8 mouse cellular contexts compared by ENCODE assay signal in genomic region chr6:48227431-48227830, GRCm38 (mm10).
DNase-seq lines count a peak whose midpoint lies in the region; ATAC-seq and TF ChIP-seq lines count a peak whose summit lies in the region.

No protein-coding gene starts in this region.

- no peak overlapping the region for H3K4me3 ChIP-seq in lung, adult 2 months (replicated peaks; ENCODE audit: extremely low read depth, low read depth, low read length)
- H3K4me3 ChIP-seq in forebrain, embryonic 12.5 days (replicated peaks) = no peak overlapping the region

- no peak for TF ChIP-seq POLR2A in lung, adult 2 months (IDR thresholded peaks at IDR 0.05; ENCODE audit: borderline replicate concordance, extremely low read depth, low read depth, low read length)

- no peaks in the 10 kb centered on the region for H3K27me3 ChIP-seq in forebrain, embryonic 12.5 days

- peak; percentile 61 to 63 for DNase-seq in cerebellum, postnatal 10 days
- DNase-seq in cerebellum, postnatal 36 days = no peak
- DNase-seq in lung, adult 18-20 months = peak; percentile 12 to 24
- DNase-seq in lung, adult 2 months = no peak
- peak; percentile 60 for DNase-seq in heart, postnatal 4 days
- peak; percentile 49 for DNase-seq in ovary, postnatal 36 days (ENCODE audit: low spot score)
- DNase-seq in embryo, embryonic 11 days = no peak

- no peaks in the 10 kb centered on the region for H3K36me3 ChIP-seq in forebrain, embryonic 12.5 days (replicated peaks)

- H3K27ac ChIP-seq in forebrain, embryonic 12.5 days = no peak overlapping the region

- no peak overlapping the region for H3K4me2 ChIP-seq in forebrain, embryonic 12.5 days

- no peak for TF ChIP-seq CTCF in lung, adult 2 months (IDR thresholded peaks at IDR 0.05; ENCODE audit: insufficient read depth, low read length)

- no peak for ATAC-seq in forebrain, embryonic 12.5 days (ENCODE audit: low FRiP score)

- no peak overlapping the region for H3K9ac ChIP-seq in forebrain, embryonic 12.5 days

- H3K4me1 ChIP-seq in lung, adult 2 months (ENCODE audit: control insufficient read depth, insufficient read depth, low read length) = no peaks in the 10 kb centered on the region; the same call in 1 of the 2 replicates
- no peaks in the 10 kb centered on the region for H3K4me1 ChIP-seq in forebrain, embryonic 12.5 days

- 26% methylated on average over 9 of the region's 9 CpGs for WGBS in lung, adult 2 months
- WGBS in forebrain, embryonic 12.5 days = 62% methylated on average over 9 of the region's 9 CpGs

- H3K9me3 ChIP-seq in forebrain, embryonic 12.5 days = no peaks in the 10 kb centered on the region

Comparison
In these comparisons a context has a peak if more than half of its experiments do, and no peak if none do; other contexts are left out.
1. DNase-seq: peak in cerebellum, postnatal 10 days (2 of 2), lung, adult 18-20 months (2 of 2), heart, postnatal 4 days (single experiment) and ovary, postnatal 36 days (single experiment); none in cerebellum, postnatal 36 days (0 of 2), lung, adult 2 months (single experiment) and embryo, embryonic 11 days (single experiment).